Mouse (Mus musculus) splenic B cell, adult 2 months (primary cell): Measurements from ENCODE around the gene Mef2b.
A peak's percentile ranks its signal among the peaks of the same experiment; 100 is the strongest.

Experiments used
- DNase-seq: peaks from one replicate; pipeline ENCODE4 v3.0.0-alpha.2; 2011; ENCODE audit warnings: low read depth, low spot score
- H3K27me3 ChIP-seq: 2 replicates; pipeline ENCODE4 v1.6.1; 2012; ENCODE audit warnings: mild to moderate bottlenecking, low read length, moderate library complexity, mixed read lengths; ENCODE audit not compliant: control insufficient read depth, poor library complexity, insufficient read depth, severe bottlenecking
- H3K36me3 ChIP-seq: 2 replicates; pipeline ENCODE4 v1.6.1; 2012; ENCODE audit warnings: mild to moderate bottlenecking, low read length, moderate library complexity, mixed read lengths; ENCODE audit not compliant: control insufficient read depth, poor library complexity, insufficient read depth, severe bottlenecking

Mef2b gene

DNA sequence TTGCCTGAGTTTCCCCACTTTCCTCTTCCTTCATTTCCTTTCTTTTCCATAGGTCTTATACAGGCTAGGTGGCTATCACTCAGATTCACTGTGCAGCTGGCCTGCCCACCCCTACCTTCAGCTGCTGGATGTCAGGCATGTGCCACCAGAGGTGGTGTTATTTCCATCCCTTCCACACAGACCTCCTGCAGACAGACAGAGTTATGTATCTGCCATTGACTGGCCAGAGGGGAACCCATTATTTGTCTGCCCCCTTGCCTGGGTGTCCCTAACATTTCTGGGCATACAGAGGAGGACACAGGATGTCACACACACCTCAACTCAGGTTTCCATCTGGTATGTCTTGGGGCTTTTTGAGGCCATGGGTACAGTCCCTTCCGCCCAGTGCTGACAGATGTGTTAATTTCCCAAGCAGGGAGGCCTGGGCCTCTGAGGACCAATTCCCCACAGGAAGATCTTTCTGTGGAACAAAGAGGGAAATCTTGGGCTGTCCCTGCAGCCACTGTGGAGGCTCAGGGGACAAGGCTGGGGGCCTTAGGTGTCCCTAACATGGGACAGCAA, 17.8 kb downstream of the Mef2b start:
- H3K27me3 ChIP-seq = no peaks in the 10 kb centered on the region

DNA sequence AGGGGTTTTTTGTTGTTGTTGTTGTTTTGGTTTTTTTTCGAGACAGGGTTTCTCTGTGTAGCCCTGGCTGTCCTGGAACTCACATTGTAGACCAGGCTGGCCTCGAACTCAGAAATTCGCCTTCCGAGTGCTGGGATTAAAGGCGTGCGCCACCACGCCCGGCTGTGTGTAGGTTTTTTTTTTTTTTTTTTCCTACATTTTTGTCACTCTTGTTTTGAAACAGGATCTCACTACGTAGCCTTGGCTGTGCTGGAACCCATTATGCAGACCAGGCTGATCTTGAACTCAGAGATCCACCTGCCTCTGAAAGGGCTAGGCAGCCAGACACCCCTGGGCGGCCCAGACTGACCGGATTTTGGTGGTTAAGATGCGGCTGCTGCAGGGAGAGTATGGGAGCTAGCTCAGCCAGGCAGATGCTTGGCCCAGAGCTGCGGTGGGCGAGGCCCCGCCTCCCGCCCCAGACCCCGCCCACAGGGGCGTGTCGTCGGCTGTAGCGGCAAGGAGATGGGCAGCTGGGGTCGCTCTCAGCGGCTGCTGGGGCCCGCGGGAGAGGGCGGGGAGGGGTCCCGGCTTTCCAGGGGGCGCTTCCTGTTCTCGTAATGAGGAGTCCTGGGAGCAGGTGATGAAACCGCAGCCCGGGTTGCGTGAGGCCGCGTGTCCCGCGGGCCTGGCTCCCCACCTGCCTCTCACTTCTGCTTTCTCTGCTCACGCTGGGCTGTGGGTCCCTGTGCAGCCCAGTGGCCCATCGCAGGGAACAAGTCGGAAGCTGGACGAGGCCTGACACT, 18.8 kb downstream of the Mef2b start:
- H3K27me3 ChIP-seq = no peaks in the 10 kb centered on the region
- no peaks in the 10 kb centered on the region for H3K36me3 ChIP-seq
- DNase-seq = peak; percentile 91

More for the DNA sequence above, 17.8 kb downstream of the Mef2b start:
- no peaks in the 10 kb centered on the region for H3K36me3 ChIP-seq
- no peak for DNase-seq

DNA sequence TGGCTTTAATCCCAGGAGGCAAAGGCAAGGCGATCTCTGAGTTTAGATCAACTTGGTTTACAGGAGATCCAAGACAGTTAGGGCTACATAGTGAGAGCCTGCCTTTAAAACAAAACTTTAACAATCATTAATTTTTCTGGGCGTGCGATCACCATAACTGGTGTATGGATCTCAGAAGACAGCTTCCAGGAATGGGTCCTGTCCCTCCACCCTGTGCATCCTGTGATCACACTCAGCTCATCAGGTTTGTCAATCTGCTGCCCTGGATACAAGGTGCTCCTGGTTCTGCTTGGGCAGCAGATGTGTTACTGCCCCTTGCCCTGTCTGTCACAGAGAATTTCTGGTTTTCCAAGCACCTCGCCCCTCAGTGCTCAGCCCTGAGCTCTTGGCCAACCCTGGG, 19.7 kb downstream of the Mef2b start:
- no peaks in the 10 kb centered on the region for H3K36me3 ChIP-seq
- peak; percentile 31 for DNase-seq
- no peaks in the 10 kb centered on the region for H3K27me3 ChIP-seq

DNA sequence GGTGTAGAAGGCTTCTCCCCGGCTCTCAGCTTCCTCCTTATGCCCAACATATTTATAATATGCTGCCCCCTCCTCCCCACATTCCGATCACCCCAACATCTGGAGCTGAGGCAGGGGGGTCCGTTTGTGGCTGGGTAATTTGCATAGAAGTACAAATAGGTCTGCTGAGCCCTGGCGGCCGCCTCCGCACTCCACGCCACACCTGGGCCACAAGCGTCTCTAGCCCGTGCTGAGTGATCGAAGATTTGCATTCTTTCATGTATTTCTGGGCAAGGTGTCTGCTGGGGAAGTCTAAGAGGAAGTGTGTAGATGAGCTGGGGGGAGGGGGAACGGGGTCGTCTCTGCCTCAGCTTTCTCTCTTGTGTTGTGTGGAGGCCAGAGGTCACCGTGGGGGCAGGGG, 20.5 kb downstream of the Mef2b start:
- Histone ChIP-seq H3K36me3 (no peaks in the 10 kb centered on the region), H3K27me3 (no peaks in the 10 kb centered on the region)
- peak; percentile 92 for DNase-seq

DNA sequence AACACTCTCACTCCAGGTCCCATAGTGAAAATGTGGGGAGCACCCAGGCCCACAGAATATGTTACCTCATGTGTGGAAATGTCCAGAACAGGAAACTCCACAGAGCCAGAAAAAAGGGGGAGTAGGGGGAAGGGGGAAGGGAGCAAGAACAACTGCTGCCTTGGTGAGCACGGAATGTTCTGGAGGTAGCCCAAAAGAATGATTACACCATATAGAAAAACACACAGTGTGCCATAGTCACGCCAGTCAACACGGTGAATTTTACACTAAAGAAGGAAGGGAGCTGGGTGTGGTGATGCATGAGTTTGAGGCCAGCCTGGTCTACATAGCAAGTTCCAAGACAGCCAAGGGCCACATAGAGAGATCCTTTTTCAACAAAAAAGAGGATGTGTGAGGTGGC, 23.8 kb downstream of the Mef2b start:
- Histone ChIP-seq H3K27me3 (no peaks in the 10 kb centered on the region), H3K36me3 (no peaks in the 10 kb centered on the region)
- DNase-seq = no peak

DNA sequence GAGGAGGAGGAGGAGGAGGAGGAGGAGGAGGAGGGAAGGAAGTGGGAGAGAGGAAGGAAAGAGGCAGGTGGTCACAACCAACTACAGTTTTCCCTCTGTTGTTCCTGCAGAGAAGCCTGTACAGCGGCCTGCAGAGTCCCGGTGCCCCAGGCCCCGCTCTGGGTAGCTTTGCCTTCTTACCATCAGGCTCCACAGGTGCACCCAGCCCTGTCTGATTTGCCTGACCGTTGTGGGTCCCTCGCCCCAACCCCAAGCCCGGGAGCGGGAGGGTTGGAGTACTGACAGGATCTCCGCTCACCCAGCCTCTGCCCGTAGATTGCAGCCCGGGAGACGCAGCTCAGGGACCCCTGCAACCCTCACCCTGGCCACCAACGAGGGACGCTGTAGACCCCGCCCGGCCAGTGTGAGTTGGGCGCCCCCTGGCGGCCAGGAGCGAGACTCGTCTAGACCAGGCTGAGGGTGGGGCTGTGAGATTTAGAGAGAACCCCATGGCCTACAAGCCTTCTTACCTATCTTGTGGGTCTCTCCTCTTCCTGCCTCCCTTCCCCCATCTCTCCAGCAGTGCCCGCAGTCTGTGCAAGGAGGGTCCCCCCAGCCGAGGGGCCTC, 27.1 kb downstream of the Mef2b start:
- H3K36me3 ChIP-seq = no peaks in the 10 kb centered on the region
- H3K27me3 ChIP-seq = no peaks in the 10 kb centered on the region
- peak; percentile 86 for DNase-seq

DNA sequence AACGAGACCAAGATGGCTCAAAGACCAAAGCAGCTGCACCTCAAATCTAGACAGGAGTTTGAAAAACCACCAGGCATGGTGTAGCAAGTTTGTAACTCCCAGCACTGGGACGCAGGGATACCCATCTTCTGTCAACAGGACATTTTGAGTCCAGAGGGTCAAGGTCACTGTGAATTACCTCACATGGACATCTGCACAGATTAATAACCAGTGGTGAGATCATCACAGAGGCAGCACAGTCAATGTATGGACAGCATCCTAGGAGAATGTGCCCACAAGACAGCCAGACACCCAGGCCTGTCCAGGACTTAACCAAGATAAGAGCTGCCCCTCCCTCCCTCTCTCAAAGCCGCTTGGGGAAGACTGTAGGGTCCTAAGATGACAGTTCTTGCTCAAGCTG, 30.6 kb downstream of the Mef2b start:
- Histone ChIP-seq H3K36me3 (no peaks in the 10 kb centered on the region), H3K27me3 (no peaks in the 10 kb centered on the region)
- DNase-seq = no peak

DNA sequence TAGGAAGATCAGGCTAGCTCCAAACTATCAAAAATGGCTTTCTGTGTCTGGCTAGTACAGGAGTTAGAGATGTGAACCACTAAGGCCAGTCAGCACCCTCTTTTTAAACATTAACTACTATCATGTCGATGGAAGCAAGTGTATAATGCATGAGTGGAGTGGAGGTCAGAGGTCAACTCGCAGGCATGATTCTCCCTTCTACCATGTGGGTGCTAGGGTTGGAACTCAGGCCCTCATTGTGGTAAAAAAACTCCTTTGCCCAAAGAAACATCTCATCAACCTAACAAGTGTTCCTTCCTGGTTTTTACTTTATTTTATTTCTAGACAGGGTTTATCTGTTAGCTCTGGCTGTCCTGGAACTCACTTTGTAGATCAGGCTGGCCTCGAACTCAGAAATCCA, 31.2 kb downstream of the Mef2b start:
- no peak for DNase-seq
- no peaks in the 10 kb centered on the region for H3K27me3 ChIP-seq
- H3K36me3 ChIP-seq = no peaks in the 10 kb centered on the region

DNA sequence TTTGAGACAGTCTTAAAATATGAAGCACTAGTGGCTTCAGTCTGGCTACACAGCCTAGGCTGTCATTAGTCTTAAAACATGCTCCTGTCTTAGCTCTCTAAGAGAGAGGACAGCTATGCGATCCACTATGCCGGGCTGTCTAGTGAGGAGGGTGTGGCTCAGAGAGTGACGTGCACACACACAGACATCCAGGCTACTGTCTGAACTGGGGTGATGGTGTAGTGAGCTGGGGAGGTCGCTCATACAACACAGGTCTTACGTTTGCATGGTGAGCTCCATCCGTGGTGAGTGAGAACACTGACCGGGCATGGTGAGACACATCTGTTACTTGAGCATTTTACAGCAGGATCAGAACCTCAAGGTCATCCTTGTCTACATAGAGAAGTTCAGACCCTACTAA, 31.7 kb downstream of the Mef2b start:
- Histone ChIP-seq H3K27me3 (no peaks in the 10 kb centered on the region), H3K36me3 (no peaks in the 10 kb centered on the region)
- DNase-seq = no peak

DNA sequence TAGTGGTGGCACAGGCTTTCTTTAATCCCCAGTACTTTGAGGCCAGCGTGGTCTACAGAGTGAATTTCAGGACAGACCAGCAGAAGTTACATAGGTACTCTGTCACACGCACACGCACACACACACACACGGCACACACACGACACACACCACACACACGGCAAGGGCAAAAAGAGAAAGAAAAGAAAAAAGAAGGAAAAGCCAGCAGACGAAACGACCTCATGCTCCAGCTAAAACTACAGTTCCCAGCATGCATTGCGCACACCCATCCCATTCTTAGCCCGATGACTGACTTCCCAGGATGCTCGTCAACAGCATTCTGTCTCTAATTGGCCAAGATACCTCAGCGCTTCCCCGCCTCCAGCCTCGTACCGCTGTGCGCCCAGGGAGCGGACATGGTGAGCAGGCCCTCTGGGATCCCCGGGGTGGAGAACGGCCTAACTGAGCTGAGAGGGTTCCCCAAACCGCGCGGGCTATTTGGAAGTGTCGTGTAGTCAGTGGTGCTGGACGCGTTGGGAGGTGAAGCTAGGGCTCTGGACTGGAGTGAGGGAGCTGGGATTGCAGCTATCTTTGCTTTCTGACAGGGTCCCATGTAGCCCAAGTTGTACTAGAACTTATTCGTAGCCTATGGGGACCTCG, 32.7 kb downstream of the Mef2b start, which contains the start of gene Tmem161a:
Gene Tmem161a (plus strand): TSS at position 314 of the 639 bp plus-strand sequence.
- no peaks in the 10 kb centered on the region for H3K36me3 ChIP-seq
- H3K27me3 ChIP-seq = no peaks in the 10 kb centered on the region
- DNase-seq = peak; percentile 94

DNA sequence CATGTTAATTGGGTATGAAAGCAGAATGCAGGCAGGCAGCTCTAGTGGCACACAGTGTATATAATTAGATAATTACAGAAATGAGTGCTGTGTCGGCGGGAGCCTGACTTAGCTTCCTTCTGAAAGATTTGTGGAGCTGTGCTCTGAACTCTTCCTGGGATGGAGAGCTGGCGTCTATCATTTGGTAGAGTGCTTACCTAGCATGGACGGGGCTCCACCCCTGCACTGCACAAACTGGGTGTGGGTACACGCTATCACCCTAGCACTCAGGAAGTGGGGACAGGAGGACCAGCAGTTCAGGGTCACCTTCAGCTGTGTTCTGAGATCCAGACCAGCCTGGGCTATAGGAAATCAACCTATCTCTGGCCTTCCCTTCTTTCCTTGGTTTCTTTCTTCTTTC, 33.8 kb downstream of the Mef2b start:
- DNase-seq = no peak
- Histone ChIP-seq H3K36me3 (no peaks in the 10 kb centered on the region), H3K27me3 (no peaks in the 10 kb centered on the region)

DNA sequence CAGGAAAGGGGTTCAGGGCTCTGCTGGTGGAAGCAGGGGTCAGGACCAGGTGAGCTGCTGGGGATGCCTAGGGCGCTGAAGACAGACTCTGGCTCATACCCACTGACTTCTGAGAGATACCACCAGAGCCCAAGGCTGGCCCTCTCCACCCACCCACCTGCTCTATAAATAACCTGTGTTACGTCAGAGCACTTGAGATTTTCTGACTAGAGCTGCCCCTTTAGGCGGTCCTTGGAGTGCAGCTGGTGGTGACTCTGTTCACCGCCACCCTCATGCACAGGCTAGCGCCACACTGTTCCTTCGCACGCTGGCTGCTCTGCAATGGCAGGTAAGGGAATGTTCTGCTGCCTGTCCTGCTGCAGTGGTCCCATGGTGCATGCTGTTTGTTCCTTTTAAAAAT, 34.6 kb downstream of the Mef2b start:
- no peak for DNase-seq
- Histone ChIP-seq H3K36me3 (no peaks in the 10 kb centered on the region), H3K27me3 (no peaks in the 10 kb centered on the region)

DNA sequence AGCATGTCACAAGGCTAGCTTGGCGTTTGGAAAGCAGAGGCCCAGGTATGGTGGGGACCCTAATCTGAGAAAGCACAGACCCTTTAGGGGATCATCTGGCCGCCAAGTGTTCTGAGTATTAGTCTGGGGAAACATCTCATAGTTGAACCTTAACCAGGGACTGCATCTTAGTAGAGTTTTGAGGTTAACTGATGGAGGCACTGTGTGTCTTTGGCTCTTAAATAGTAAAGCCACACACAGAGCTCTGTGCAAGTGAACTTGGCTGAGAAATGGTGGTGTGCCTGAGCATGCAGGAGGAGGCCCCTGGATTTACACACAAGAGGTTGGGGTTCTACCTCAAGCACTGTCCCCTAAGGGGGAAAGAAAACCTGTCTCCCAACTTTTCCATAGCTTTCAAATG, 38.7 kb downstream of the Mef2b start:
- H3K27me3 ChIP-seq = no peaks in the 10 kb centered on the region
- H3K36me3 ChIP-seq = no peaks in the 10 kb centered on the region
- no peak for DNase-seq

DNA sequence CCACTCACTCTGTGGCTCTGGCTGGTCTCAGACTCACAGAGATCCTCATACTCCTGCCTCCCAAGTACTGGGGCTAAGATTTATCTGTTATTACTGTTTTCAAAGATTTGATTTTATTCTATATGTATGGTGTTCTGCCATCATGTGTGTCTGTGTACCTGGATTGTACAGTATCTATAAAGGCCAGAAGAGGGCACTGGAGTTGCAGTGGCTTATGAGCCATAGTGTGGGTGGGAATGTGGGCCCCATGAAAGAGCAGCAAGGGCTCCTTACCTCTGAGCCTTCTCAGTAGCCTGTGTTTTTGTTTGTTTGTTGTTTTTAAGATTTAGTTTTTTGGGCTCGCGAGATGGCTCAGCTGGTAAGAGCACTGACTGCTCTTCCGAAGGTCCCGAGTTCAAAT, 39.6 kb downstream of the Mef2b start:
- no peaks in the 10 kb centered on the region for H3K27me3 ChIP-seq
- peak; percentile 45 for DNase-seq
- H3K36me3 ChIP-seq = no peaks in the 10 kb centered on the region
